Mouse (Mus musculus): Measurements from ENCODE around the gene Mreg.
A peak's percentile ranks its signal among the peaks of the same experiment; 100 is the strongest.
"Not testable (repeated sequence)": the region's sequence is repeated elsewhere in the genome, so short reads cannot be mapped to it uniquely, and the experiment has no call there.

Gene Mreg

GRCm38 (mm10) chr1:72211701-72212699 lies at the start of gene Mreg:
TSS of gene Mreg (minus strand) at chr1:72212307.
- DNase-seq (ENCODE audit: low read depth), result peak; percentile 31

GRCm38 (mm10) chr1:72256381-72257256 lies 44.5 kb upstream of the Mreg start:
- DNase-seq (ENCODE audit: low read depth), result no peak

DNA sequence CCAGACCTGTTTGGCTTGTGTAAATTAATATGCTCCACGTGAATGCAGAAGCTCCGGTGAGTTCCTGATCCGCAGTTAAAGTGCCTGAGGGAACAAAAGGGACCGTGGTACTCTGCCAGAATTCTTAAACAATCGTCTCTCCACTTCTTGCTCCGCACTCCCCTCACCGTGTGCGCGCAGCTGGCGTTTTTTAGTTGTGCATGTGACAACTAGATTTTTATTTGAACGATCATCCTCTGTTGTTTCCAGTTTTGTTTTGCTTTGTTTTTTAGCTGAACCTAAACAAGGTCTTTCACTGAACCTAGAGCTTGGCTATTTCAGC lies 43.7 kb upstream of the Mreg start:
- no peak for DNase-seq (ENCODE audit: low read depth)

- peak; percentile 73 for DNase-seq (ENCODE audit: low read depth)
Observed at GRCm38 (mm10) chr1:72255062-72255853, 43.2 kb upstream of the Mreg start.

DNA sequence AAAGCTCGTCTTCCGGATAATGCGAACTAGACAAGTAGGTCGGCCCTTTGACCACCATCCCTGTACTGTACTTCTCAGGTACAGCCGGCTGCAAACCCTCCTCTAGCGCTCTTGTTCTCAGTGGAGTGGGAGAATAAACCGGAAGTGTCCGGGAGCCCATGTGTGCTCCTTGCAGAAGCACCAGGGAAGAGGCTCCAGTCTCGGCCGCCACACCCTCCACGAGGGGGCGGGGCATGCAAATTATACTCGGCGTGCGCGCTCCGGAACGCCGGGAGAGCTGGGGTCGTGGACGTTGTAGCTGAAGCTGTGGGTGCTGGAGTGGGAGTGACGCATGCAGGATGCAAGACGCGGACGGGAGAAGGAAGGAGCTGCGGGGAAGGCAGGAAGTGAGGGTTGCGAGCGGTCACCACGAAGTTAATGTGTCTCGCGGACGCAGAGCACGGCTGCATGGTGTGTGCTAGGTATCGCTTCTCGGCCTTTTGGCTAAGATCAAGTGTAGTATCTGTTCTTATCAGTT lies 42.5 kb upstream of the Mreg start:
- DNase-seq (ENCODE audit: low read depth), result peak; percentile 93

- peak; percentile 14 for DNase-seq (ENCODE audit: low read depth)
Observed at GRCm38 (mm10) chr1:72253881-72254491, 41.9 kb upstream of the Mreg start.

DNA sequence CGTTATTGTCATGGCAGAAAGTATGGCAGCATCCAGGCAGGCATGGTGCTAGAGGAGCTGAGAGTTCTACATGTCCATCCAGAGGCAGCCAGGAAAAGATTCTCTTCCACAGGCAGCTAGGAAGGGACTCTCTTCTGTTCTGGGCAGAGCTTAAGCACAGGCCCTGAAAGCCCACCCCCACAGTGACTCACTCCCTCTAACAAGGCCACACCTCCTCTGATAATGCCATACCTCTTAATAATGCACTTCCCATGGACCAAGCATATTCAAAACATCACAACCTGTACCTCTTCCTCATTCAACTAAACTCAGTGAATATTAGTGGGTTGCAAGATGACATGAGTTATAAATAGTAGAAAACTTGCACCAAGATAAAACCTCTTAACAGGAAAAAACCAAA lies 39.7 kb upstream of the Mreg start:
- no peak for DNase-seq (ENCODE audit: low read depth)

- DNase-seq (ENCODE audit: low read depth), result not testable (repeated sequence)
Observed at GRCm38 (mm10) chr1:72248226-72248737, 36.2 kb upstream of the Mreg start.

DNA sequence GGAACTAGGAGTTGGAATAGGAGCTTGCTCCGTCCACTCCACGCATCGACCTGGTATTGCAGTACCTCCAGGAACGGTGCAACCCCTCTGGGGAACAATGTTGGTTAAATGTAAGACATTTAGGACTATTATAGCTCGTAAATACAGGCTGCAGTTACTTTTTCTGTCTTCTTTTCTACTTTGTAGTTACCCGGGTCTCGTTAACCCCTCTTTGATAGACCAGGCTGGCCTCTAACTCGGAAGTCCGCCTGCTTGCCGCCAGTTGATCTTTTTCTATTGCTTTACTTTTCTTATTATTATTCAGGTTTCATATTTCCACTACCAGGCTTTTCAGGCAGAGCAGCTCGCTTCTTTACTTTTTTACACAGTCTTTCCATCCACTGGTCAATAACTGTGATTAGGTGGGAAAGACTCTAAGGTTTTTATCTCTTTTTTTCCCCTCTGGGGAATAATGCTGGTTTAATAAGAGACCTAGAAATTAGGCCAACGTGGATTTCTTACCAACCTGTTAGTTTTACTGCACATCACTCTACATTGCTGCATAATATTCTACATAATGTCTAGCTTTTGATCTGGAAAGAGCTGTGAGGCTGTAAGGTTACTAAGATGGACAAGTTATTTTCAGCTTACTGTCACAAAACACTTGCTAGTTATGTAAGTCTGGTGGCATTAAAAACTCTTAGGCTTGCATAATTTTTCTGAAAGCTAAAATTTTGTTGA lies 32.4 kb upstream of the Mreg start:
- peak; percentile 74 for DNase-seq (ENCODE audit: low read depth)

DNA sequence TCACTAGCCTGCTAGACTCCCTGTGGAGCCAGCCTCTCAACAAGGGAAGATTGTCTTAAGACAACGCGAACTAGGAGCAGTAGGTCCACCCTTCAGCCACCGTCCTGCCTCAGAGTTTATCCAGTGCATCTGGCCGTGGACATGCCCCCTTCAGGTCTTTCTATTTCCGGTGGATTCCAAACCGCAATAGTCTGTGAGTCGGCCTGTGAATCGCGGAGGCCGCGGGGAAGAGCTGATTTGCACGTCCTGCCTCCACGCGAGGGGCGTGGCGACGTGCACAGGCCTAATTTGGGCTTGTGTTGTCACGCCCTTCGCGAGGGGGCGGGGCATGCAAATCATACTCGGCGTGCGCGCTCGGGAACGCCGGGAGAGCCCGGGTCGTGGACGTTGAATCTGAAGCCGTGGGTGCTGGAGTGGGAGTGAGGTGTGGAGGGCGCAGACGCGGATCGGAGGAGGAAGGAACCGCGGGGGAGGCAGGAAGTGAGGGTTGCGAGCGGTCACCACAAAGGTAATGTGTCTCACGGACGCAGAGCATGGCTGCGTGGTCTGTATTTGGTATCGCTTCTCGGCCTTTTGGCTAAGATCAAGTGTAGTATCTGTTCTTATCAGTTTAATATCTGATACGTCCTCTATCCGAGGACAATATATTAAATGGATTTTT lies 31.7 kb upstream of the Mreg start:
- peak; percentile 99 for DNase-seq (ENCODE audit: low read depth)

DNA sequence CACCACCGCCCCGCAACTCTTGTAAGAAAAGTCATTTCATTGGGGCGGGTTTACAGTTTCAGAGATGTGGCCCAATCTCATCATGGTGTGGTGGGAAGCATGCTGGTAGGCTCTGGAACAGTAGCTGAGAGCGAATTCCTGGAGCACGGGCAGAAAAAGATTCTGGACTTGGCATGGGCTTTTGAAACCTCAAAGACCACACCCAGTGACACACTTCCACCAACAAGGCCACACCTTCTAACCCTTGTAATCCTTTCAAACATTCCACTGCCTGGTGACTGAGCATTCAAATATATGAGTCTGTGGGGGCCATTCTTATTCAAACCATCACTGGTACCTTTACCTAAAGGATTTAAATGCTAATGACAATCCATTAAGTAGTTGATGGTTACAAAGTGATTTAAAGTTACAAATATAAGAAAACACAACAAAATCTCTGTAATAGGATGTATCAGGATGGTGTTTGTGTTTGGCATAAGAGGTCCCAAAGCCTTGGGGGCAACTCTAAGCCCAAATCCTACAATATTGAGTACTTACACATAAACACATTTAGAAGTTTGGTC lies 30.6 kb upstream of the Mreg start:
- DNase-seq (ENCODE audit: low read depth), result no peak

- not testable (repeated sequence) for DNase-seq (ENCODE audit: low read depth)
Observed at GRCm38 (mm10) chr1:72239113-72239512, 27.0 kb upstream of the Mreg start.

DNA sequence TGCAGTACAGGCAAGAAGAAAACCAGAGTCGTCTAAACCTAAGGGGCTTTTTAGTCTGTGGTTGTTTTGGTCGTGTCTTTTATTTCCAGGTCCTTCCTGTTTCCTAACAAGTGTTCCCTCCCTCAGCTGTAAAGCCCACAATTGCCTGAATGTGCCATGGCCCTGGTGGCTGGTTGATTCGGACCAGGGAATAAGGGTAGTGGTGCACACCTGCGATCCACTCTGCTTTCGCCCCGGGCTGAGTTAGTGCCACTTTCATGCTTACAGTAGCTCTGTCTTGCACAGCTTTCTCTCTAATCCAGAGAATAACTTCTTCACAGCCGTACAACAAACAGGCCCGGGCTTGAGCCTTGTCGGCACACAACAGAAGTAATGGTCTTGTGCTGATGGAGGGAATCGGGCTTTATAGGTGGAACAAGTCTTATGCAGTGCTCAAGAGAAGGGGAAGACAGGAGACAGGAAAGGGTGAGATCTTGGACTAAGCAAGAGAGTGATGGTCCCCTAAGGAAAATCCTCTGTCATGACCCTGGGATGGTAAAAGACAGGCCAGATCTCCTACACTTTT lies 26.0 kb upstream of the Mreg start:
- no peak for DNase-seq (ENCODE audit: low read depth)

DNA sequence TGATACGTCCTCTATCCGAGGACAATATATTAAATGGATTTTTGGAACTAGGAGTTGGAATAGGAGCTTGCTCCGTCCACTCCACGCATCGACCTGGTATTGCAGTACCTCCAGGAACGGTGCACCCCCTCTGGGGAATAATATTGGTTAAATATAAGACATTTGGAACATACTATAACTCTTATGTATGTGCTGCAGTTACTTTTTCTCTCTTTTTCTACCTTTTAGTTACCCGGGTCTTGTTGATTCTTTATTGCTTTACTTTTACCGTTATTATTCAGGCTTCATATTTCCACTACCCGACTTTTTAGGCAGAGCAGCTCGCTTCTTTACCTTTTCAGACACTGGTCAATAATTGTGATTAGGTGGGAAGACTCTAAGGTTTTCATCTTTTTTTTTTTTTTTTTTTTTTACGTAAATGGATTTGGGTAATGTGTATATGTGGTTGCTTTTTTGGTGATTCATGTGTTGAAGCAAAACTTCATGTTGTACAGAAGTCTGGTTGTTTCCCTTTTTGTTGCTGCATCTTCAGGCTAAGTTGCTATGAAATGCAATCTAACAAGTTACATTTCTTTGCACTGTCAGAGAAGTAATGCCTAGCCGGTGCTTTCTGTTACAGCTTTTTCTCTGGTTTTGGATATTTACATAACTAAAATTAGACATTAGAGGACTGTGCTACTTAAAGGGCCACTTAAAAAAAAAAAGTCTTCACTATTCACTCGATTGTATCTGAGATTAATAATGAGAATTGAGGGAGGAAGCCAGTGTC lies 25.1 kb upstream of the Mreg start:
- no peak for DNase-seq (ENCODE audit: low read depth)

DNA sequence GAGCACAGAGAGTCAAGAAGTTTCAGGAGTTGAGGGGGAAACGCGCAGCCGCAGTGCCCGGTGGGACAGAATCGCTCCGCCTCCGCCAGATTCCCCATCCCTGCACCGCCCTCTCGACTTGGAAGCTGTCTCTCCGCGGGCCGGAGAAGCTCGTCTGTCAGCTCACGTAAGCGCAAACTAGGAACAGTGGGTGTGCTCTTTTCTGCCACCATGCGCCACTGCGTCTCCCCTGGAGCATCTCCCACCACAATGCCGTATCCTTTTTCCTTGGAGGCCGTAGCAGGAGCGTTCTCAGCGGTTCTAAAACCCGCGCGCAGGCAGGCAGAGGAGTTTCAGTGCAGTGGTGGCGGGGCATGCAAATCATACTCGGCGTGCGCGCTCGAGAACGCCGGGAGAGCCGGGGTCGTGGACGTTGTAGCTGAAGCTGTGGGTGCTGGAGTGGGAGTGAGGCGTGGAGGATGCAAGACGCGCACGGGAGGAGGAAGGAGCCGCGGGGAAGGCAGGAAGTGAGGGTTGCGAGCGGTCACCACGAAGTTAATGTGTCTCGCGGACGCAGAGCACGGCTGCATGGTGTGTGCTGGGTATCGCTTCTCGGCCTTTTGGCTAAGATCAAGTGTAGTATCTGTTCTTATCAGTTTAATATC lies 24.4 kb upstream of the Mreg start:
- peak; percentile 51 for DNase-seq (ENCODE audit: low read depth)

- DNase-seq (ENCODE audit: low read depth), result peak; percentile 12
Observed at GRCm38 (mm10) chr1:72232592-72232991, 20.5 kb upstream of the Mreg start.

DNA sequence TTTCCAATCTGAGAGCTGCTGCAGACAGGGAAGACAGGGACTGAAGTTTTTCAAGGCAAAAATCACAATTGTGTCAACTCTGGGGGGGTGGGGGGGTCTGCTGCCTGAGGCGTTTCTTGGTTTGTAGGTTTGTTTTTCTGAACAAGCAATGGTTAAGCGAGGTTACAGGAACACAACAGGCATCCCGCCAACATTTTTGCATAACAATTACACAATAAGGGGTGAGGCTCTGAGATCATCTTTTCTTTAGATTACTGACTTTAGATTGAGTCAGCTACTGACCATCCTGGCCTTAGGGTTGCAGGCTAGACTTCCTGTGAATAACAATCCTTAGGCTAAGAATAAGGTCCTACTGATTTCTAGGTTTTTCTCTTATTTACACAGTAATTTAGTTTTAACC lies 16.9 kb upstream of the Mreg start:
- DNase-seq (ENCODE audit: low read depth), result no peak

DNA sequence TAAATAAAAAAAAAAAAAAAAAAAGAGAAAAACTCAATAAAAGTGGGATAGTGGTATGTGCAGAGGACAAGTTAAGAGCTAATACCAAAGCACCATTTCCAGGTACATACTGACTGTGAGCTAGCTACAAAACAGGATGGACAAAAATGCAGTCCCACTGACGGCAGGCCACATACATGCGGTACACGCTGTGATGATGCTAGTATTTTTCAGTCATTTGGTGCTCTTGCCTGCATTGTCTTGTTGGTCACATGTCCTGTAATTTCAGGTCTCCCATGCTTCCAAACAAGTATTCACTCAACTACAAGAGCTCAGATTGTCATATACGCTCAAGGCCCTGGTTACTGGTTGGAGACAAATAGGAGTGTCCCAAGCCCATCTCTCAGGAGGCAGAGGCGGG lies 15.4 kb upstream of the Mreg start:
- peak; percentile 10 for DNase-seq (ENCODE audit: low read depth)

Measured in induced T-regulatory cell, adult 2 months (primary cell).